Comparison of ENCODE assay signal across 15 mouse cellular contexts in genomic region chr17:47199206-47199605, GRCm38 (mm10).
DNase-seq lines count a peak whose midpoint lies in the region; ATAC-seq lines count a peak whose summit lies in the region.
"Had no signal": no experiment of that assay in that cellular context is flagged by ENCODE, and none has a peak within 500 bp of the region (broad histone marks: within the 10 kb centered on the region; RNA-seq: fewer than 3 reads in every experiment).

No protein-coding gene starts in this region.

- no peaks in the 10 kb centered on the region for H3K27me3 ChIP-seq in forebrain, embryonic 14.5 days (replicated peaks; ENCODE audit: control insufficient read depth, insufficient read depth, low read length)
- H3K27me3 ChIP-seq in intestine, embryonic 15.5 days (replicated peaks) = no peaks in the 10 kb centered on the region
- H3K27me3 ChIP-seq: limb, embryonic 13.5 days had no signal

- H3K4me1 ChIP-seq in forebrain, embryonic 14.5 days (ENCODE audit: control insufficient read depth, insufficient read depth, low read length) = peaks cover 4% of the 10 kb centered on the region; the same call in 1 of the 2 replicates
- 0 out of 2 replicates have a peak, but pooled peaks cover 7% of the 10 kb centered on the region for H3K4me1 ChIP-seq in intestine, embryonic 15.5 days (replicated peaks)

- intact Hi-C loops in left cerebral cortex, postnatal 4 days (cut with DNase I) = no loop called here

- H3K4me3 ChIP-seq in forebrain, embryonic 14.5 days (ENCODE audit: low read depth, low read length) = no peak overlapping the region
- H3K4me3 ChIP-seq in intestine, embryonic 15.5 days (replicated peaks) = no peak overlapping the region
- H3K4me3 ChIP-seq: limb, embryonic 13.5 days had no signal

- no peak for ATAC-seq in forebrain, embryonic 14.5 days
- no peak for ATAC-seq in intestine, embryonic 15.5 days

- peak; percentile 50 for DNase-seq in left cerebral cortex, adult 11 months (ENCODE audit: low spot score)
- DNase-seq in left cerebral cortex, postnatal 4 days = no peak
- peak; percentile 38 for DNase-seq in forebrain, embryonic 14.5 days (ENCODE audit: low spot score)
- peak; percentile 22 to 37 for DNase-seq in layer of hippocampus, postnatal 25 days (ENCODE audit: extremely low spot score in 1 of 2, low spot score in 1 of 2)
- peak; percentile 44 for DNase-seq in retina, embryonic 14.5 days (ENCODE audit: low spot score)
- DNase-seq in cerebellum, postnatal 25 days = no peak
- no peak for DNase-seq in kidney, adult 8-10 months
- DNase-seq: adrenal gland, postnatal 10 days; cerebellum, postnatal 14 days; gastrocnemius, postnatal 25 days had no signal

- H3K9ac ChIP-seq in forebrain, embryonic 14.5 days (ENCODE audit: low read length) = no peak overlapping the region
- H3K9ac ChIP-seq in intestine, embryonic 15.5 days = no peak overlapping the region
- H3K9ac ChIP-seq: hindbrain, embryonic 14.5 days; limb, embryonic 13.5 days had no signal

- H3K9me3 ChIP-seq in forebrain, embryonic 14.5 days (replicated peaks; ENCODE audit: control insufficient read depth, low read length) = no peaks in the 10 kb centered on the region
- no peaks in the 10 kb centered on the region for H3K9me3 ChIP-seq in intestine, embryonic 15.5 days
- H3K9me3 ChIP-seq: G1E had no signal

- H3K4me2 ChIP-seq in forebrain, embryonic 14.5 days (ENCODE audit: low read length) = no peak overlapping the region
- H3K4me2 ChIP-seq in intestine, embryonic 15.5 days (replicated peaks) = no peak overlapping the region
- H3K4me2 ChIP-seq: hindbrain, embryonic 14.5 days; limb, embryonic 13.5 days had no signal

- 28% methylated on average over 10 of the region's 10 CpGs for WGBS in forebrain, embryonic 14.5 days
- WGBS in intestine, embryonic 15.5 days = 91% methylated on average over 10 of the region's 10 CpGs

- no peak overlapping the region for H3K27ac ChIP-seq in forebrain, embryonic 14.5 days (ENCODE audit: low read depth, low read length)
- H3K27ac ChIP-seq in intestine, embryonic 15.5 days = no peak overlapping the region
- H3K27ac ChIP-seq: hindbrain, embryonic 14.5 days; limb, embryonic 13.5 days; macrophage had no signal

- H3K36me3 ChIP-seq in forebrain, embryonic 14.5 days (ENCODE audit: control insufficient read depth, insufficient read depth, low read length) = no peaks in the 10 kb centered on the region
- H3K36me3 ChIP-seq in intestine, embryonic 15.5 days = no peaks in the 10 kb centered on the region

Comparison
In these comparisons a context has a peak if more than half of its experiments do, and no peak if none do; other contexts are left out.
1. DNase-seq: peak in left cerebral cortex, adult 11 months (single experiment), forebrain, embryonic 14.5 days (single experiment), layer of hippocampus, postnatal 25 days (2 of 2) and retina, embryonic 14.5 days (single experiment); none in left cerebral cortex, postnatal 4 days (single experiment), cerebellum, postnatal 25 days (0 of 2) and kidney, adult 8-10 months (0 of 2).